Mouse (Mus musculus) liver, adult 2 months (tissue): Measurements from ENCODE around the gene Nr1h2. TPM values are rescaled to one million over a fixed set of nuclear protein-coding genes. Genes with fewer than 3 reads are reported as not detected.

ENCODE experiments used
- DNase-seq: peaks from one replicate; pipeline ENCODE4 v3.0.0-alpha.2; 2011; ENCODE audit warnings: low read depth, low spot score; ENCODE audit errors: extremely low read depth
- H3K27ac ChIP-seq: fragments of 200-500 bp; replicated peaks from 2 replicates; pipeline ENCODE4 v1.5.1; 2012; ENCODE audit warnings: low read depth, mild to moderate bottlenecking, control low read depth, inconsistent platforms, low read length; ENCODE audit not compliant: insufficient read depth
- H3K27me3 ChIP-seq: fragments of 200-500 bp; 2 replicates; pipeline ENCODE4 v1.6.1; 2012; ENCODE audit warnings: mild to moderate bottlenecking, moderate library complexity, low read length, inconsistent platforms; ENCODE audit not compliant: control insufficient read depth, insufficient read depth
- H3K36me3 ChIP-seq: fragments of 200-500 bp; 2 replicates; pipeline ENCODE4 v1.6.1; 2012; ENCODE audit warnings: low read length, inconsistent platforms; ENCODE audit not compliant: control insufficient read depth, insufficient read depth
- H3K4me1 ChIP-seq: fragments of 200-500 bp; 2 replicates; pipeline ENCODE4 v1.6.1; 2011; ENCODE audit warnings: low read length; ENCODE audit not compliant: control insufficient read depth, insufficient read depth
- H3K4me3 ChIP-seq: fragments of 200-500 bp; 2 replicates; pipeline ENCODE4 v1.5.1; 2011; ENCODE audit warnings: low read depth, mild to moderate bottlenecking, control low read depth, low read length, moderate library complexity; ENCODE audit not compliant: insufficient read depth
- H3K79me2 ChIP-seq: fragments of 200-500 bp; 2 replicates; pipeline ENCODE4 v1.6.1; 2012; ENCODE audit warnings: inconsistent platforms, mild to moderate bottlenecking, low read length, moderate library complexity; ENCODE audit not compliant: control insufficient read depth, insufficient read depth
- H3K9ac ChIP-seq: fragments of 200-500 bp; 2 replicates; pipeline ENCODE4 v1.6.1; 2012; ENCODE audit warnings: low read depth, mild to moderate bottlenecking, control low read depth, inconsistent platforms, low read length
- CTCF ChIP-seq: fragments of 200-500 bp; IDR thresholded peaks from 2 replicates; pipeline ENCODE4 v1.5.1; 2011; ENCODE audit warnings: low read depth, low read length, control low read depth
- POLR2A ChIP-seq: fragments of 200-500 bp; IDR thresholded peaks from 2 replicates; pipeline ENCODE4 v1.6.1; 2011; ENCODE audit warnings: low read length, control low read depth; ENCODE audit not compliant: insufficient read depth; ENCODE audit errors: extremely low read depth
- WGBS: fragments of 180-500 bp; shearing (Covaris S2); methylation state at CpG from one replicate; pipeline ENCODE4 v1.1.7; 2018; 5-methylcytosine and 5-hydroxymethylcytosine counted together
- polyA plus RNA-seq: library from polyadenylated mRNA; depleted of rRNA; stranded (reverse); fragments of >200 nt; gene quantifications from 2 replicates; pipeline ENCODE4 v1.2.3, GENCODE M21; 2012
- total RNA-seq: library from RNA; depleted of rRNA; stranded (reverse); fragments of >200 nt; gene quantifications from 2 replicates; pipeline ENCODE4 v1.2.3, GENCODE M21; 2014

Gene Nr1h2
- total and polyA plus RNA-seq, 2 experiments = 21.6 to 80.3 TPM

GRCm38 (mm10) chr7:44593775-44594174 lies 40.0 kb upstream of the Nr1h2 start:
- Histone ChIP-seq H3K4me1 (peaks cover 3% of the 10 kb centered on the region; the same call in 1 of the 2 replicates), H3K79me2 (no peaks in the 10 kb centered on the region), H3K4me3 (no peak overlapping the region), H3K36me3 (no peaks in the 10 kb centered on the region), H3K9ac (no peak overlapping the region), H3K27ac (no peak overlapping the region), H3K27me3 (no peaks in the 10 kb centered on the region)
- TF ChIP-seq CTCF (no peak), POLR2A (no peak)
- WGBS = 4% methylated on average over 22 of the region's 22 CpGs
- no peak for DNase-seq

DNA sequence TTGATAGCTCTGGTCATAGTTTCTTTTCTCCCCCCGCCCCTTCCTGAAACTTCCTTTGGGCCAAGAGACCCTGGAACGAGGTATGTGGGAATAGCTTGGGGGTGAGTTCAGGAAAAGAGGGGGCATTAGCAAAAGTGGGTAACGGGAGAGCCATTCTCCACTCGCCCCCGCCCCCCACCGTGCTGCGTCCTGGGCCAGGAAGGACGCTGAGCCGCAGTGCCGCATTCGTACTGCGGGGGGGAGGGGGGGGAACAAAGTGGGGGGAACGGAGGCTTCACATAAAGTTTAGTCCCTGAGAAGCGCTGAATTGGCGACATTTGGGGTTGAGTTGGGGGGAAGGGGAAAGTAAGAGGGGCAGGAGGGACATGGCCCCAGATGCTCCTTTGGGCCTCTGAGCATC lies 39.3 kb upstream of the Nr1h2 start:
- no peak overlapping the region for H3K4me3 ChIP-seq
- H3K36me3 ChIP-seq = no peaks in the 10 kb centered on the region
- H3K27me3 ChIP-seq = no peaks in the 10 kb centered on the region
- H3K79me2 ChIP-seq = no peaks in the 10 kb centered on the region
- H3K9ac ChIP-seq = no peak overlapping the region
- TF ChIP-seq CTCF (no peak), POLR2A (no peak)
- H3K4me1 ChIP-seq = peaks cover 3% of the 10 kb centered on the region; the same call in 1 of the 2 replicates
- no peak overlapping the region for H3K27ac ChIP-seq
- WGBS = 21% methylated on average over 15 of the region's 15 CpGs
- no peak for DNase-seq

GRCm38 (mm10) chr7:44591348-44592116 lies 37.8 kb upstream of the Nr1h2 start:
- WGBS = 2% methylated on average over 58 of the region's 60 CpGs
- Histone ChIP-seq H3K79me2 (no peaks in the 10 kb centered on the region), H3K27ac (no peak overlapping the region), H3K4me3 (peak overlapping the region; percentile 45; the same call in 1 of the 2 replicates), H3K36me3 (no peaks in the 10 kb centered on the region), H3K4me1 (peaks cover 3% of the 10 kb centered on the region; the same call in 1 of the 2 replicates), H3K27me3 (peaks cover 6% of the 10 kb centered on the region; the same call in 1 of the 2 replicates), H3K9ac (peak overlapping the region; percentile 82)
- TF ChIP-seq POLR2A (no peak), CTCF (no peak)
- DNase-seq = no peak

DNA sequence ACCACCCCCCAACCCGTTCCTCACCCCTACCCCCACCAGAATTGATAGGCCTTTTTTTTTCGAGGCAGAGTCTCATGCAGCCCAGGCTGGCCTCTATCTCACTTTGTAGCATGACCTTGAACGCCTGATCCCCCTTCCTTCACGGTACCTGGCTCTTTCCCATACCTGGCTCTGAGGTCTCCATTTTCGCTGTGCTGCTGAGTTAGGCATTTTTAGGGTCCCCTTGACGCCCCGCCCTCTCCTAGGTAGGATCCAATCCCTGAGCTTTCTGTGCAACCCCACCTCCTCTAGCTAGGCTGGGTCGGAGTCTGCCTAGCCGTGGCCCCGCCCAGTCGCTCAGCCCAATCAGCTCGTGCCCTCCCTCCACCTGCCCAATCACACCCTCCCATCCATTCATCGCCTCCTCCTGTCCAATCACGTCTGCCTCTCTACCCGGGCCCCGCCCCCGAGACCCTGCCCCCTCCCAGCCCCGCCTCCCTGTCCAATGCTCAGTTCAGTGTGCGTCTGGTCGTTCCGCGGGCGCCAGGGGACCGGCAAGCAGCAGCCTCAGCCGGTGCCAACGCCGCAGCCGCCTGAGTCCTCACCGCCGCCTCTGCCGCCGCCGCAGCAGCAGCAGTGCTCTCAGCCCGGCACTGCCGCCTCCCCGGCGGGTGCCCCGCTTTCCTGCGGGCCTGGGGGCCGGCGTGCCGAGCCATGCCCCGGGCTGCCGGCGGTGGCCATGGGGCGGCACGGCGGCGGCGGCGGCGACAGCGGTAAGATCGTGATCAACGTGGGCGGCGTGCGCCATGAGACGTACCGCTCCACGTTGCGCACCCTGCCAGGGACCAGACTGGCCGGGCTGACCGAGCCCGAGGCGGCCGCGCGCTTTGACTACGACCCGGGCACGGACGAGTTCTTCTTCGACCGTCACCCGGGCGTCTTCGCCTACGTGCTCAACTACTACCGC lies 36.9 kb upstream of the Nr1h2 start, which contains the start of gene Kcnc3:
Gene Kcnc3 (plus strand): TSS at position 263 of the 946 bp plus-strand sequence.
- DNase-seq = peak; percentile 92
- TF ChIP-seq POLR2A (peak; percentile 87), CTCF (no peak)
- peak within 1 kb of the TSS; percentile 82 for H3K9ac ChIP-seq
- no peaks in the 10 kb centered on the region for H3K79me2 ChIP-seq
- H3K4me3 ChIP-seq = peak within 1 kb of the TSS; percentile 45; the same call in 1 of the 2 replicates
- H3K27me3 ChIP-seq = peaks cover 6% of the 10 kb centered on the region; the same call in 1 of the 2 replicates
- H3K4me1 ChIP-seq = peaks cover 3% of the 10 kb centered on the region; the same call in 1 of the 2 replicates
- WGBS = under 1% methylated on average over 77 of the region's 80 CpGs
- peak within 1 kb of the TSS; percentile 11; the same call in 1 of the 2 replicates for H3K27ac ChIP-seq
- no peaks in the 10 kb centered on the region for H3K36me3 ChIP-seq

DNA sequence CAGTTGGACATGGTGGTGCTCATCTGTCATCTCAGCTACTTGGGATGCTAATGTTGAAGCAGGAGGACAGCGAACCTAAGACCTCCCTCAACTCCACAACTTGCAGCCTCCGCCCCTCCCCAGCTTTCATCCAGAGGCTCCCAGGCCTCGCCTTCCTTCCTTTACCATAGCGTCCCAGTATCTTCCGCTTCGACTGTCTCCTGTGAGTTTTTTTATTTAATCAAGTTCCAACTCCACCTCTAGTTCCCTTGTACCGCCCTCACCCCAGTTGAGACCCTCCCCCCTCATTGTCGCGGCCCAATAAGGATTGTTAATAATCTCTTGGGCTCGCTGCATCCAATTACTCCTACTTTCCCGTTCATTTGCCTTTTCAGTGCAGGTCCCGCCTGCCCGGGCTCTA lies 36.2 kb upstream of the Nr1h2 start:
- H3K9ac ChIP-seq = no peak overlapping the region
- DNase-seq = peak; percentile 30
- no peaks in the 10 kb centered on the region for H3K79me2 ChIP-seq
- no peak for TF ChIP-seq CTCF
- no peak for TF ChIP-seq POLR2A
- no peak overlapping the region for H3K27ac ChIP-seq
- peaks cover 3% of the 10 kb centered on the region; the same call in 1 of the 2 replicates for H3K4me1 ChIP-seq
- peaks cover 6% of the 10 kb centered on the region; the same call in 1 of the 2 replicates for H3K27me3 ChIP-seq
- no peak overlapping the region for H3K4me3 ChIP-seq
- no peaks in the 10 kb centered on the region for H3K36me3 ChIP-seq
- WGBS = 22% methylated on average over 13 of the region's 13 CpGs
